Mouse (Mus musculus) erythroid progenitor cell, adult 5-6 weeks (primary cell): ENCODE measurements at regions not wholly inside any gene's neighbourhood (a gene's known extent, or its start where the extent isn't known, plus 50 kb on each side); places are given as distances from the start of the nearest gene placed in this dataset.

ENCODE experiments used
- ATAC-seq: replicated peaks from 2 replicates; pipeline ENCODE4 v1.8.0; 2016; ENCODE audit warnings: moderate number of reproducible peaks, mild to moderate bottlenecking, moderate TSS enrichment, inconsistent platforms; ENCODE audit not compliant: poor library complexity, low FRiP score, severe bottlenecking

- no peak for ATAC-seq
Observed at GRCm38 (mm10) chr11:111155023-111155422, 89.1 kb downstream of the Kcnj2 start.

- ATAC-seq = no peak
Observed at GRCm38 (mm10) chr11:111155747-111156146, 89.8 kb downstream of the Kcnj2 start.

- no peak for ATAC-seq
Observed at GRCm38 (mm10) chr11:111159299-111159698, 93.3 kb downstream of the Kcnj2 start.

GRCm38 (mm10) chr11:111164907-111165306 lies 98.9 kb downstream of the Kcnj2 start:
- no peak for ATAC-seq

- no peak for ATAC-seq
Observed at GRCm38 (mm10) chr11:111170174-111170800, 104.3 kb downstream of the Kcnj2 start.

GRCm38 (mm10) chr11:111173525-111173924 lies 107.6 kb downstream of the Kcnj2 start:
- no peak for ATAC-seq

GRCm38 (mm10) chr11:111175566-111175965 lies 109.6 kb downstream of the Kcnj2 start:
- no peak for ATAC-seq

- no peak for ATAC-seq
Observed at GRCm38 (mm10) chr11:111177516-111177915, 111.6 kb downstream of the Kcnj2 start.

GRCm38 (mm10) chr11:111197422-111197821 lies 131.5 kb downstream of the Kcnj2 start:
- no peak for ATAC-seq

- ATAC-seq = no peak
Observed at GRCm38 (mm10) chr11:111200512-111200911, 134.5 kb downstream of the Kcnj2 start.

GRCm38 (mm10) chr11:111202780-111203179 lies 136.8 kb downstream of the Kcnj2 start:
- ATAC-seq = no peak

- ATAC-seq = no peak
Observed at GRCm38 (mm10) chr11:111210565-111210964, 144.6 kb downstream of the Kcnj2 start.

- ATAC-seq = no peak
Observed at GRCm38 (mm10) chr11:111212038-111212701, 146.2 kb downstream of the Kcnj2 start.

- ATAC-seq = no peak
Observed at GRCm38 (mm10) chr11:111212702-111213328, 146.9 kb downstream of the Kcnj2 start.

- ATAC-seq = no peak
Observed at GRCm38 (mm10) chr11:111215006-111215405, 149.0 kb downstream of the Kcnj2 start.

- no peak for ATAC-seq
Observed at GRCm38 (mm10) chr11:111223834-111224233, 157.9 kb downstream of the Kcnj2 start.

- no peak for ATAC-seq
Observed at GRCm38 (mm10) chr11:111227305-111227704, 161.3 kb downstream of the Kcnj2 start.

- no peak for ATAC-seq
Observed at GRCm38 (mm10) chr11:111236741-111237140, 170.8 kb downstream of the Kcnj2 start.

- ATAC-seq = no peak
Observed at GRCm38 (mm10) chr11:111239784-111240183, 173.8 kb downstream of the Kcnj2 start.

GRCm38 (mm10) chr11:111252226-111252625 lies 186.3 kb downstream of the Kcnj2 start:
- no peak for ATAC-seq

- ATAC-seq = no peak
Observed at GRCm38 (mm10) chr11:111256596-111256995, 190.6 kb downstream of the Kcnj2 start.
